Mouse (Mus musculus): ENCODE measurements around the gene Smok2b. TPM values are rescaled to one million over a fixed set of nuclear protein-coding genes. Genes with fewer than 3 reads are reported as not detected.
"Not testable (repeated sequence)": the region's sequence is repeated elsewhere in the genome, so short reads cannot be mapped to it uniquely, and the experiment has no call there.

Smok2b gene
- total RNA-seq (2018; cell fraction: chromatin; rRNA removed), result not detected
- total RNA-seq (2018; cell fraction: cytosol; rRNA removed), result not detected
- total RNA-seq (2018; cell fraction: nucleus; rRNA removed), result not detected
- polyA plus RNA-seq (2018), result not detected in 3 replicates

GRCm38 (mm10) chr17:13229957-13230356 lies at the start of gene Smok2b:
Smok2b (plus strand) TSS chr17:13230257.
- H3K79me2 ChIP-seq (ENCODE audit: inconsistent target); H3K27ac ChIP-seq; H3K4me3 ChIP-seq (ENCODE audit: inconsistent target); H3K36me3 ChIP-seq (ENCODE audit: inconsistent target): not testable (repeated sequence)
- WGBS (ENCODE audit: missing documents), result 75% methylated on average over 2 of the region's 2 CpGs

DNA sequence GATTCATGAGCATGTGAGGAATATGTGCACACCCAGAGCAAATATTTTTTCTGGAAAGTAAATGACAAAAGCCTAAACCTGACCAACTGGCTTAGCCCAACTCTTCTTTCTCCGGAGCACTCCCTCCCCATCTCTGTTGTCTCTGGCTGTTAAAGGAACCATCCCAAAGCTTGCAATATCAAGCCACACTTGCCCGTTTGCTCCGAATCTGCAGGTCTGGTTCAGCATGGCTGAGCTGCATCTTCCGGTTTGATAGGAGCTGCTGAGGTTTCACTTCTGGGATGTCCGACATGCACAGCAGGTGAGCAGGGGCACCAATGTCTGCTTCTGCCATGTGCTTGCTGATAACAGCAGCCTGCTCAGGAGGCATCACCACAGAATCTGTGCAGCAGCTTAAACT lies 49.6 kb upstream of the Smok2b start:
- H3K4me3 ChIP-seq (ENCODE audit: inconsistent target); H3K27ac ChIP-seq; H3K36me3 ChIP-seq (ENCODE audit: inconsistent target); H3K79me2 ChIP-seq (ENCODE audit: inconsistent target): not testable (repeated sequence)
- 84% methylated on average over 5 of the region's 5 CpGs for WGBS (ENCODE audit: missing documents)

- WGBS (ENCODE audit: missing documents), result 36% methylated on average over 2 of the region's 4 CpGs
These were observed 47.3 kb upstream of the Smok2b start for GRCm38 (mm10) chr17:13182712-13183111.

GRCm38 (mm10) chr17:13184514-13184913 lies 45.5 kb upstream of the Smok2b start:
- not testable (repeated sequence) for H3K27ac ChIP-seq; H3K79me2 ChIP-seq (ENCODE audit: inconsistent target); H3K4me3 ChIP-seq (ENCODE audit: inconsistent target); H3K36me3 ChIP-seq (ENCODE audit: inconsistent target)
- WGBS (ENCODE audit: missing documents), result 92% methylated on average over 4 of the region's 5 CpGs

More at GRCm38 (mm10) chr17:13182712-13183111, 47.3 kb upstream of the Smok2b start:
- H3K27ac ChIP-seq; H3K79me2 ChIP-seq (ENCODE audit: inconsistent target); H3K4me3 ChIP-seq (ENCODE audit: inconsistent target); H3K36me3 ChIP-seq (ENCODE audit: inconsistent target): not testable (repeated sequence)

- H3K4me3 ChIP-seq (ENCODE audit: inconsistent target); H3K36me3 ChIP-seq (ENCODE audit: inconsistent target); H3K27ac ChIP-seq; H3K79me2 ChIP-seq (ENCODE audit: inconsistent target): not testable (repeated sequence)
- 87% methylated on average over 6 of the region's 6 CpGs for WGBS (ENCODE audit: missing documents)
These were observed 43.5 kb upstream of the Smok2b start for GRCm38 (mm10) chr17:13186541-13186940.

DNA sequence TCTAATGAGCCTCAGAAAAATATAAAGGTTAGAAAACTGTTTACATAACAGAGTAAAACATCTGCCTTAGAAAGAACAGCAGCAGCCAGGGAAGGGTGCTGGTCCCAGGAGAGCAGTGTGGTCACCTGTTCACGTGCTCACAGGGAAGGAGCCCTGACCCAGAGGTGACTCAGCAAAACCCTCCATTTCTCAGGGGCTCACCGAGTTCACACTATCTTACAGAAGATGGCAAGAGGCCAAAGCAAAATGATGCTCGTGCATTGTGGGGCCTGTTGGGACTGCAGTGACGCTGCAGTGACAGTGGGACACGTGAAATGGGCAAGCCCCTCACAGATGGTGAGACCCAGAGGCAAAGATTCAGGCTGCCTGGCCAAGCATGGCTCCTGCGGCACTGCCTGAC lies 42.4 kb upstream of the Smok2b start:
- H3K79me2 ChIP-seq (ENCODE audit: inconsistent target); H3K4me3 ChIP-seq (ENCODE audit: inconsistent target); H3K36me3 ChIP-seq (ENCODE audit: inconsistent target); H3K27ac ChIP-seq: not testable (repeated sequence)
- WGBS (ENCODE audit: missing documents), result 53% methylated on average over 5 of the region's 6 CpGs

DNA sequence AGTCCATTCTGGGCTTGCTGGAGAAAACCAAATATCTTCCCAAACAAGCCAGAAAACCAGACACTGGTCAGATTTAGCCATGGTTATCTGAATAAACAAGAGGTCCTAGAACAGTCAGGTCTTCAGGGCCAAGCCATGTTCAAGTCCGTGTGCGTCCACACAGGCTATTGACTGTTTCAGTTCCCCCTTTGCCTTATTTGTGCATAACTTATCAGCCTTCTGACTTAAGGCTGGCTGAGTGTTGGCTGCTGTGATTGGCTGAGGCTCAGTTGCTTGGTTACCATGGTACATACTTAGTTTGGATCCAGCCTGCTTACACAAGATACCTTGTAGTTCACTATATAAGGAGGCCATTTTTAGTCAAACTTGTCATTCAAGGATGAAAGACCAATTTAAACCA lies 41.2 kb upstream of the Smok2b start:
- not testable (repeated sequence) for H3K36me3 ChIP-seq (ENCODE audit: inconsistent target); H3K27ac ChIP-seq; H3K4me3 ChIP-seq (ENCODE audit: inconsistent target); H3K79me2 ChIP-seq (ENCODE audit: inconsistent target)
- WGBS (ENCODE audit: missing documents), result 57% methylated on average over 2 of the region's 2 CpGs

DNA sequence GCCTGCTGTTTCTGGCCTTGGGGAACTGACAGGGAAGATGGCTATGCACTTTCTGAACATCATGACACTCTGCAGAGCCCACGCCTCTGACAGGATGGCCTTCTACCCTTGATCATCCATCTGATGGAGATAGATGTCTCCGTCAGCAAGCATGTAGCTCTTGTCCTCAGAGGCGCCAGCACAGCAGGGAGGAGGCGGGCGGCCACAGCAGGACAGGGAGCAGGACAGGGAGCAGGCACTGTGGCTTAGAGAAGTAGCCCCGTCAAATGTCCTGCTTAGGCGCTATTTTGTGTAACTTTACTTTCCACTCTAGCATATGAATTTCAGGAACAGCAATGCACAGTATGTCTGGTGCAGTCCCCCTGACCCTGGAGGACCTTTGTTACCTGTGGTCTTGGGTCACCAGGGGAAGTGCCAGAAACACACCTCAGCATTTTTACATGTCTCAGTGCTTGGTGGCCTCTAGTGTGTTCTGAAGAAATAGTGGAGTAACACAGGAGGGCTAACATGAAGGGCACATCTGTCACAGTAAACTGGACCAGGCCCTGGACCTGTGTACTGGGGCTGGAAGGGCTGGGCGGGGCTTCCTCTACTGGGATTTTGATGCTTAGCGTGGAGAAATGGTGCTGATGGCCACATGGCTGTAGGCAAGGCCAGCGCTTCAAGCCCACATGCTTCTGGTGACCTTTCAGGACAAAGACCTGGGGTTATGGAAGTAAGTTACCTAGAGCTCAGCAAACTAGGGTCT lies 39.0 kb upstream of the Smok2b start:
- not testable (repeated sequence) for H3K27ac ChIP-seq; H3K36me3 ChIP-seq (ENCODE audit: inconsistent target); H3K4me3 ChIP-seq (ENCODE audit: inconsistent target); H3K79me2 ChIP-seq (ENCODE audit: inconsistent target)
- 86% methylated on average over 10 of the region's 10 CpGs for WGBS (ENCODE audit: missing documents)

DNA sequence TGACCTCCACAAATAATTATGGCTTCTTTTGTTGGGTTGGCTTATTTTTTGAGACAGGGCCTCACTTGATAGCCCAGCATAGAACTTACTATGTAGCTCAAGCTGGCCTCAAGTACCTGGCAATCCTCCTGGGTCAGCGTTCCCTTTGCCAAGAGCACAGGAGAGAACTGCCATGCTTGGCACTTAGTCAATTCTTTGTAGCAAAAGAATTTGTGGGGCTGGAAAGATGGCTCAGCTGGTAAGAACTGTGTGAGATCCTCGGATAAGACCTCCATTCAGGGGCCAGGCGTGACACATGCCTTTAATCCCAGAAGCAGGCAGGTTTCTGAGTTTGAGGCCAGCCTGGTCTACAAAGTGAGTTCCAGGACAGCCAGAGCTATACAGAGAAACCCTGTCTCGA lies 33.6 kb upstream of the Smok2b start:
- not testable (repeated sequence) for H3K36me3 ChIP-seq (ENCODE audit: inconsistent target); H3K4me3 ChIP-seq (ENCODE audit: inconsistent target); H3K79me2 ChIP-seq (ENCODE audit: inconsistent target); H3K27ac ChIP-seq
- WGBS (ENCODE audit: missing documents), result 70% methylated on average over 4 of the region's 4 CpGs

DNA sequence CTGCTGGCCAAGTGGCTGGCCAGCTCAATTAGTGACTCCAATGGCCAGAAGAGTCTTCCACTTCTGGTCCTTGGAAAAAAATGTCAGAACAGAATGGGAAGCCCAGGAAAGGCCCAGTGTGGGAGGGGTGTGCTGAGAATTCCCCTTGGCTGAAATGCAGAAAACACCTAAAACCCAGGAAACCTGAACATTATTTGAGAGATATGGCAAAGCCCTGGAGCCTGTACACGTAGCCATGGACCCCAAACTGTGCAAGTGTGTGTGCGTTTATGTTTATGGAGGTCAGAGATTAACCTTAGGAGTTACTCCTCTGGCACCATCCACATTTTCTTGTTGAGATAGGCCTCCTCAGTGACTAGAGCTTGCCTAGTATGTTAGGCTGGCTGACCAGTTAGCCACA lies 31.2 kb upstream of the Smok2b start:
- not testable (repeated sequence) for H3K27ac ChIP-seq; H3K36me3 ChIP-seq (ENCODE audit: inconsistent target); H3K79me2 ChIP-seq (ENCODE audit: inconsistent target); H3K4me3 ChIP-seq (ENCODE audit: inconsistent target)
- 94% methylated on average over 2 of the region's 2 CpGs for WGBS (ENCODE audit: missing documents)

- H3K4me3 ChIP-seq (ENCODE audit: inconsistent target); H3K36me3 ChIP-seq (ENCODE audit: inconsistent target); H3K79me2 ChIP-seq (ENCODE audit: inconsistent target); H3K27ac ChIP-seq: not testable (repeated sequence)
- WGBS (ENCODE audit: missing documents), result 89% methylated on average over 7 of the region's 9 CpGs
These were observed 30.1 kb upstream of the Smok2b start for GRCm38 (mm10) chr17:13199880-13200409.

GRCm38 (mm10) chr17:13201551-13201950 lies 28.5 kb upstream of the Smok2b start:
- H3K36me3 ChIP-seq (ENCODE audit: inconsistent target); H3K4me3 ChIP-seq (ENCODE audit: inconsistent target); H3K79me2 ChIP-seq (ENCODE audit: inconsistent target); H3K27ac ChIP-seq: not testable (repeated sequence)
- 87% methylated on average over 4 of the region's 4 CpGs for WGBS (ENCODE audit: missing documents)

- not testable (repeated sequence) for H3K27ac ChIP-seq; H3K4me3 ChIP-seq (ENCODE audit: inconsistent target)
- WGBS (ENCODE audit: missing documents), result no CpG with 5 or more reads among the region's 3 CpGs
These were observed 27.5 kb upstream of the Smok2b start for GRCm38 (mm10) chr17:13202453-13203107.

GRCm38 (mm10) chr17:13205247-13205646 lies 24.8 kb upstream of the Smok2b start:
- 100% methylated on average over 1 of the region's 1 CpGs for WGBS (ENCODE audit: missing documents)
- H3K36me3 ChIP-seq (ENCODE audit: inconsistent target); H3K27ac ChIP-seq: not testable (repeated sequence)

More at GRCm38 (mm10) chr17:13202453-13203107, 27.5 kb upstream of the Smok2b start:
- not testable (repeated sequence) for H3K79me2 ChIP-seq (ENCODE audit: inconsistent target); H3K36me3 ChIP-seq (ENCODE audit: inconsistent target)

DNA sequence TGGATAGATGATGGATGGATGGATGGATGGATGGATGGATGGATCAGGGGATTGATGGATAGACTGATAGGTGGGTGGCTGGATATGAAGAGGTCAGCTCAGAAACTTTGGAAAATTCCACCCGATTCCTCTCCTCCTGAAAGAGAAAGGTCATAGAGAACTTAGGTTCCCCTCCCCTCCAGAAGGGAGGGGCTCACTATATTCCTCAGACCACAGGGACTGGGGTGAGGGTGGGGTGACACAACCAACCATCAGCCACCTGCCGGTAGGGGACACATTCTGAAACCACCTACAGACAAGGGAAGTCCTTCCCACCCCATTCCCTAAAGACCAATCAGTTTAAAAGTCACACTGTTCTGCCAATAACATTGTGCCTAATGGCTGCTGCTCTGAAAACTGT lies 23.6 kb upstream of the Smok2b start:
- H3K79me2 ChIP-seq (ENCODE audit: inconsistent target), result no peaks in the 10 kb centered on the region
- no peak overlapping the region for H3K4me3 ChIP-seq (ENCODE audit: inconsistent target)
- H3K27ac ChIP-seq, result no peak overlapping the region
- H3K36me3 ChIP-seq (ENCODE audit: inconsistent target), result no peaks in the 10 kb centered on the region
- 90% methylated on average over 2 of the region's 2 CpGs for WGBS (ENCODE audit: missing documents)

More at GRCm38 (mm10) chr17:13205247-13205646, 24.8 kb upstream of the Smok2b start:
- H3K79me2 ChIP-seq (ENCODE audit: inconsistent target); H3K4me3 ChIP-seq (ENCODE audit: inconsistent target): not testable (repeated sequence)
